Mouse (Mus musculus) gastrocnemius, adult 18-20 months (tissue): ENCODE data around the gene Gm20773. TPM values are rescaled to one million over a fixed set of nuclear protein-coding genes. Genes with fewer than 3 reads are reported as not detected.
"Not testable (repeated sequence)": the region's sequence is repeated elsewhere in the genome, so short reads cannot be mapped to it uniquely, and the experiment has no call there.

ENCODE experiments used
- DNase-seq: peaks from one replicate; pipeline ENCODE4 v3.0.0; 2021; ENCODE audit warnings: low spot score
- long read RNA-seq, 2 experiments: library from polyadenylated mRNA; stranded (forward); transcript quantifications; one replicate each; pipeline ENCODE4 v2.0.0; 2021
- total RNA-seq, 2 experiments: library from RNA; stranded (reverse); gene quantifications; 2 replicates each; pipeline ENCODE4 v1.2.3; 2021

Gene Gm20773
- not detected for total RNA-seq
- long read RNA-seq, experiment 1: 0 reads
- long read RNA-seq, experiment 2: 0 reads

GRCm38 (mm10) chrY:13493726-13494125 is at the start of gene Gm20773:
Gene Gm20773 (plus strand): TSS chrY:13494026.
- not testable (repeated sequence) for DNase-seq

- not testable (repeated sequence) for DNase-seq
These were observed 28.3 kb upstream of the Gm20773 start, which contains the start of gene Gm21866 for GRCm38 (mm10) chrY:13465479-13465878. Gene Gm21866 (minus strand): TSS chrY:13465579.

Other genes with a start within 250 kb of the Gm20773 start
- not detected for gene Gm21440, start 241.6 kb upstream of the Gm20773 start, total RNA-seq
- not detected for gene Gm21454, start 241.6 kb upstream of the Gm20773 start, total RNA-seq
- not detected for gene Gm21725, start 145.0 kb upstream of the Gm20773 start, total RNA-seq
- gene Gm21866, start 28.4 kb upstream of the Gm20773 start, total RNA-seq: not detected